Mouse (Mus musculus) heart, adult 8-10 months (tissue): ENCODE data around the gene Klf16. TPM values are rescaled to one million over a fixed set of nuclear protein-coding genes. Genes with fewer than 3 reads are reported as not detected.

Source experiments
- DNase-seq: peaks from one replicate; pipeline ENCODE4 v3.0.0; 2022; ENCODE audit warnings: low spot score
- total RNA-seq, 4 experiments: library from RNA; stranded (reverse); gene quantifications; 2 replicates each; pipeline ENCODE4 v1.2.4; 2022

Klf16 gene
- total RNA-seq, result 1 to 10 TPM; 3.5 to 5.0 (median 4.7) TPM

DNA sequence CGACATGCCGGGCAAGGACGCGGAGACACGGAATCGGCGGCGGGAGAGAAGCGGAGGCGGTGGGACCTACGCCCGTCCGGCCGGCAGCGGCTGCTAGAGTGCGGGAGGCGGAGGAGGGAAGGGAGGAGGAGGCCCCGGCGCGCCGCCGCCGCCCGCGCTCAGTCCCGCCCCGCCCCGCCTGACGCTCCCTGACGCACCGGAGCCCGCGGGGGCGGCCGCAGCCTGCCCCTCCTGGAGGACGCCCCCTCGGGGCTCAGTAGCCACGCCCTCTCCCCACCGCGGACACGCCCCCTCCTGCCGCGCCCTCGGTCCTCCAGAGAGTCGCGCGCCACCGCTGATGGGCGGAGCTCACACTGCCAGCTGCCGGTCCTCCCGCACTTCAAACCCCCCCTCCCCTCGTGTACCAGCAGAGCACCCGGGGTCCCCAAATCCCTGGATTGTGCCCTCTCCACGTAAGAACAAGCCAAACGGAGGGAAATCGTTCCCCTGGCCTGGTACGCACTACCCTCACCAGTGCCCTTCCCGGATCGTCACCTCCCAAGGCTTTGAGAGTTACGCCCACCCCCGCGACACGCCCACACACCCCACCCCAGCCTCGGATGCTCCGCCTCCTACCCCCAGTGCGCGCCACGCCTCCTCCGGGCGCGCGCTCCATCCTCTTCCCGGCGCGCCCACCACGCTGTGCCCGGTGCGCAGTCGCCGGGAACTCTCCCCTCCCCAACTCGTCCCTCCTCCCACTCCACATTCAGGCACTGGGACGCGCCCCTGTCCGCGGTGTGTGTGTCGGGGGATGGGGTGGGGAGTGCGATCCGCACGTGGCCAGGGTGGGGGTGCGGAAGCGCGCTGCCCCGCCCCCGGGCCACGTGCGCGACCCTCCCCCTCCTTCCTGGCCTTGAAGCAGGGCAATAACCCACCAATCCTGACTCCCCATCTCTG lies at the start of gene Klf16:
Gene Klf16 (minus strand): TSS at position 127 of the 936 bp plus-strand sequence.
- peak; percentile 98 for DNase-seq

DNA sequence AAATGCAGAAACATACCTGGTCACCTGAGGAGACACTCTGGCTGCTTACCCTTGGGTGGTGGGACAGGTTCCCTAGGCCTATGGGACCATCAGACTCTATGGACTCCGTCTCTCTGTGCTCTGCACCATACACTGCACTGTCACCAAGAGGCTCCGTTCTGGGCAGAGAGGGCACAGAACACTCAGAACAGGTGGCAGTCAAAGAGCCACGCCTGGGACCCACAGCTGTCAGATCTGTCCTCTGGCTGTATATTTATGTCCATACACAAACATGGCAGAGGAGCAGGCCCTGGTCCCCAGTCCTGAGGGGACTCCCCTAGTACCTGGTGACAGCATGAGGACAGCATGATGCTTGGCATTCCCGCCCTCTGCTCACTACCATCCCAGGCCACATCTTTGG lies 48.6 kb upstream of the Klf16 start:
- no peak for DNase-seq

GRCm38 (mm10) chr10:80623457-80624191 lies 46.5 kb upstream of the Klf16 start:
- peak; percentile 64 for DNase-seq

DNA sequence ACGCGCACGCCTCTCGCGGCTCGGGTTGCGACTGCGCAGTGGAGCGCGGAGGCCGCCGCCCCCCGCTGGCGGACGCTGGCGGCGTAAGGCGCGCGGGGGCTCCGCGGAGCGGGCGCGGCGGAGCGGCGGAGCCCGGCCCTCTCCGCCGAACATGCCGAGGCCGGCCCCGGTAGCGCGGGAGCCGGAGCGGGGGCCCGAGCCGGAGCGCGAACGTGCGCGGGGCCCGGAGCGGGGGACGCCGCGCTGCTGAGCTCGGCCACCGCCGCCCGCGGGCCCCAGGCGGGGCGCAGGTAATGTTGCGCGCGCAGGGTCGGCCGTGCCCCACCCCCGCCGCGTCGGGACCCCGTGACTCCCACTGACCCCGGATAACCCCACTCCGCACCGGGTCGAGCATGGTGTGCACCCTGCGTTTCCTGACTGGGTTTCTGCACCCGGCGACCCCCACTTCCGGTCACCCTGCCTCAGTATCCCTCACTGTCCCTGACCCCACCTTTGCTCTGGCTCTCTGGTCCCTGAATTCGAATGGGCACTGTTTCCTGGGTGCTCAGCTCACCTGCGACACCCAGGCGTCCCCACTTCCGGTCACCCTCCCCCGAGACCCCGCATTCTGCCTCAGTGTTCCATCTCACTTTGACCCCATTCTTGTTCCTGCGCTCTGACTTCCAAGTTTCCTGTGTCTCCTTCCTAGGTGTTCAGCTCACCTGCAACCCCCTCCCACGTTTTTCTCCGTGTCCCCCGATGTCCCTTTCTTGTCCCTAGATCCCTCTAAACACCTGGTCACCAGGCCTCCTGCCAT lies 45.7 kb upstream of the Klf16 start, which contains the start of gene Csnk1g2:
Gene Csnk1g2 (plus strand): TSS at position 178 of the 796 bp plus-strand sequence.
- peak; percentile 28 for DNase-seq

GRCm38 (mm10) chr10:80621940-80622660 lies 45.0 kb upstream of the Klf16 start:
- peak; percentile 99 for DNase-seq

- no peak for DNase-seq
Measured at GRCm38 (mm10) chr10:80621690-80621939, 44.5 kb upstream of the Klf16 start.

DNA sequence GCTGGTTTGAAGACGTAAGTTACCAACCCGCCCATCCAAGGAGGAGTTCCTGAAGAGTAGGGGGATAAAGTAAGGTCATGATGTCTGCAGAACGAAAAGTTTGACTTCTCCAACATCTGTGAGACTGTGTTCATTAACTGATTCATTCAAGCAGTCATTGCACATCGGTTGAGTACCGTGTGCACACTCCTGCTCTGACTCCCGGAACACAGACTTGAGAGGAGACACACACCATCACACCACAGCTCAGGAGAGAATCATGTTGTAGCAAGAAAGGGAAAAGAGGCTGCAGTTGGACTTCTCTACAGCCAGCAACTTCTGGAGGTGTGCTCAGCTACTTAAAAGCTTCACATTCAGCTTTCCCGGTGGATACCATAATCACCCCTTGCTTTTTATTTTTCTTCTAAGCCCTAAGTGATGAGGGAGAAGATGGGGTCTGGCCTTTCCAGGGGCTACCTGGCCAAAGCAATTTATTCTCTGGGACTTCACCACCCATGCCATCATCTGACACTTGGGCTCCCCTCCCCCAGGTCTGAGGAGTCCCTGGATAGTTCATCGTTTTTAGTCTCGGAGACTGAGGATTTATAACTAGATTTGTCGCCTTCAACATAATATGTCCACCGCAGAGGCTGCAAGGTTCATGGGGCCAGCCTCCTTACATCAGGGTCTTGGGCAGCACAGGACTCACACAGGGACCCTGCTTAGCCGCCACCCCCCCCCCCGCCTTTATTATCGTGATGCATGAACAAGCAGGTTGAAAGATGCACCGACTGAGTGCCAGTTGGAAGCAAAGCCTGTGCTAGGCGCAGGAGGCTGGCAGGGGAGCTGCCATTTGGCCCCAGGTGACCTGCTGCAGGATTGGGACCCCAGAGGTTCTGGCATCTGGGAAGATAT lies 43.9 kb upstream of the Klf16 start:
- DNase-seq, result no peak

GRCm38 (mm10) chr10:80620365-80620764 lies 43.2 kb upstream of the Klf16 start:
- no peak for DNase-seq

DNA sequence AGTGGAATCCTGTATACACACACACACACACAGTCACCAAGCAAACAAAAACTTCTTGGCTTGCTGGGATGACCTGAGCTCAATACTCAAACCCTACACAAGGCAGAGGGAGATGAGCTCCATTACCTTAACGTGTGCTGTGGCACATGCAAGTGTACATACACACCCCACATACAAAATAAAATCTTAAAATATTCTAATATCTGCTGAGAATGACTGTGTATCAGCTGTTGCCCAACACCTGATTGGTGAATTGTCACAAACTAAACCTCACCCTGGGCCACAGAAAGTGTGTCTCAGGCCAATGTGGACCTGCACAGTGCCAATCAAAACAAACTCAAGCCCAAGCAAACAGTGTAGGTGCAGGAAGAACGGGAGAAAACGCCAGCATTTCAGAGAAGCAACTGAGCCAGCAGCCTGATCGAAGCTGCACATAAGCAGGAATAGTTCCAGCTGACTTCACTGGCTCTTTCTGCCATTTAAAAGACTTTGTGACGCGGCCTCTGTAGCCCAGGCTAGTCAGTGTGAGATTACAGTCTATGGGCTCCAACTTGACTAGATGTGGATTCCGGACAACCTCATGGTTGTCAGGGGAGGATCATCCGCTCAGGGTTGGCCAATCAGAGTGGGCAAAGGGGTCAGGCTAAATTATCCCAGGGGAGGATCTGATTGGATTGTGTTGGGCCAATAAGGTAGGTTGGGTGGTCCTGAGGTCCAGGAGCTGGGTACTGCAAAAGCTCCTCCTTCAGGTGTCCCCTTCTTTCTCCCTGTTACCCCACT lies 42.5 kb upstream of the Klf16 start:
- DNase-seq, result no peak

DNA sequence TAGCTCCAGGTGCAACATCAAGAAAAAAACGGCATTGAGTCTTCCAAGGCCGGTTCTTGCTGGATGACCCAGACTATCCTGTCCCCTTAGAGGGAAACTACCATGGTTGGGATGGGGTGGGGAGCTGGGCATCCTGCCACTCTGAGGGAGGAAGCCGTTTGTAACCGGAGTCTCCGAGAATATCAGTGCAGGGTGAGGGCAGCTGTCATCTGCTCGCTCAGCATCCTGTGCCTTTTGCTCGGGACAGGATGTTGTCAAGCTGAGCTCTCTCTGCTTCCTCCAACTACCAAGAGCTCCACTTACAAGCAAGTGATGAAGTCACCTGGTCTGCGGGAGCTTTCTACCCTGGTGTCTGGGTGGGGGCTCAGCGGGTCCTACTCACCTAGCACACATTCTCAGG lies 41.1 kb upstream of the Klf16 start:
- DNase-seq, result no peak

DNA sequence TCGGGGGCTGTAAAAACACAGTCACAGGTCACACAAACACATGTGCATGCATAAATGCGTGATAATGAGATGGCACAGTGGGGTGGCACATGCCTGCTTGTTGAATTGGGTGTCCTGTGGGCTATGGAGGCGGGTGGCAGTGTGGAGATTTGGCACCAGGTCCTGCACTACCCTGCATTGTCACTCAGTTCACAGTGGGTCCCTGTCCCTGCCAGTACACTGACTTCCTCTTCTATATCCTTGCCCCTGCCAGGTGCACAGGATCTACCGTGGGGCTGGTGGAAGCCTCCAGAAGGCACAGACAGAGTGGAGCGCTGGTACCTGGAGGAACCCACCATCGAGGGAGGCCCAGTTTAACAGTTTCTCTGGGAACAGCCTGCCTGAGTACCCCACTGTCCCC lies 37.2 kb upstream of the Klf16 start:
- no peak for DNase-seq

- no peak for DNase-seq
Measured at GRCm38 (mm10) chr10:80613821-80614220, 36.7 kb upstream of the Klf16 start.

GRCm38 (mm10) chr10:80611905-80612304 lies 34.8 kb upstream of the Klf16 start:
- DNase-seq, result no peak

DNA sequence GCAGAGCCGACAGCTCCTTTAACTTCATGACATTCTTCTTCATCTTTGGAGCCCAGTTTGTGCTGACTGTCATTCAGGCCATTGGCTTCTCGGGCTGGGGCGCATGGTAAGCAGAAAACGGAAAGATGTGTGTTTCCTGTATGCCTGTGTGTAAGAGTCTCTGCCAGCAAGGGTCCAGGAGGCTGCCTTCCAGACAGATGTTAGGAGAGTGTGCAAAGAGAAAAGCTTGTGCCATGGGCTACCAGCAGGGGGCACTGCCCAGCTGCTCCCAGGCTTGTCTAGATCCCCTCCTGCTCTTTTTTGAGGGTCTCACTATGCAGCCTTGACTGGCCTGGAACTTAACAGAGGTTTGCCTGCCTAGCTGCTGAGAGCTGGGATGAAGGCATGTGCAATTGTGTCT lies 33.9 kb upstream of the Klf16 start:
- DNase-seq, result no peak

GRCm38 (mm10) chr10:80610116-80610785 lies 33.1 kb upstream of the Klf16 start:
- DNase-seq, result no peak

- DNase-seq, result no peak
Measured at GRCm38 (mm10) chr10:80609269-80609924, 32.3 kb upstream of the Klf16 start.

DNA sequence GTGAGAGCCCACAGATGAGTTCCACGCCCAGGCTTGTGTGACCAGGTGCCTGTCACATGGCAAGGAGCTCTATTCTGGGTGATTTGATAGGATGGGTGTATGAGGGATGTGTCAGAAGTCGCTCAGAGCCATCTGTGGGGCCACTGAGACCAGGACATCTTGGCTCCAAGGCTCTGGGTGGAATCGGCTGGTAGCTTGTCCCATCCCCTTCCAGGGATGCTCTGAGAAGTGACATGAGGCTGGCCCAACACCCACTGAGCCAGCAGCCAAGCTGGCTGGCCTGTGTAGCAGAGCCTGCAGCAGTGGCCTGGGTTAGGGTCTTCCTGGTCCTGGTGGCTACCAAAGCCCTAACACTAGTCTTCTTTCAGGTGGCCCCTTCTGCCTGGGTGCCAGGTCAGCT lies 31.3 kb upstream of the Klf16 start:
- no peak for DNase-seq

- no peak for DNase-seq
Measured at GRCm38 (mm10) chr10:80606737-80607350, 29.7 kb upstream of the Klf16 start.
